Mouse (Mus musculus) myocyte (in vitro differentiated cells): Measurements from ENCODE around the gene Ndel1. TPM values are rescaled to one million over a fixed set of nuclear protein-coding genes. Genes with fewer than 3 reads are reported as not detected.

ENCODE experiments used
- H3K27me3 ChIP-seq: one replicate; pipeline ENCODE4 v1.6.1; 2011; ENCODE audit not compliant: control insufficient read depth, insufficient read depth, insufficient read length
- H3K36me3 ChIP-seq: one replicate; pipeline ENCODE4 v1.6.1; 2011; ENCODE audit not compliant: control insufficient read depth, insufficient read depth
- H3K4me2 ChIP-seq: one replicate; pipeline ENCODE4 v1.6.1; 2011; ENCODE audit warnings: low read depth, control low read depth
- H3K4me3 ChIP-seq: one replicate; pipeline ENCODE4 v1.5.1; 2011; ENCODE audit warnings: mild to moderate bottlenecking, control low read depth, moderate library complexity
- H3K79me2 ChIP-seq: one replicate; pipeline ENCODE4 v1.6.1; 2011; ENCODE audit not compliant: control insufficient read depth, insufficient read depth
- H3ac ChIP-seq: one replicate; pipeline ENCODE4 v1.6.1; 2011; ENCODE audit not compliant: control insufficient read depth, insufficient read length
- CEBPB ChIP-seq: IDR thresholded peaks from 2 replicates; pipeline ENCODE4 v1.6.1; 2011; ENCODE audit warnings: mild to moderate bottlenecking, moderate library complexity; ENCODE audit not compliant: poor library complexity, insufficient read depth, severe bottlenecking
- E2F4 ChIP-seq: IDR thresholded peaks from one replicate; pipeline ENCODE4 v1.6.1; 2011; ENCODE audit warnings: mild to moderate bottlenecking, control low read depth, moderate library complexity; ENCODE audit not compliant: insufficient read depth
- MAX ChIP-seq: IDR thresholded peaks from one replicate; pipeline ENCODE4 v1.6.1; 2011; ENCODE audit warnings: low read depth, mild to moderate bottlenecking, control low read depth
- MYOD1 ChIP-seq, 3 experiments: IDR thresholded peaks; one replicate each; pipeline ENCODE4 v1.6.1; 2011; ENCODE audit warnings: control low read depth in 2 of 3, low read depth in 2 of 3, mild to moderate bottlenecking in 2 of 3, moderate library complexity in 1 of 3; ENCODE audit not compliant: insufficient read length in 2 of 3, control insufficient read depth in 1 of 3
- MYOG ChIP-seq, 3 experiments: IDR thresholded peaks; one replicate each; pipeline ENCODE4 v1.6.1; 2011; ENCODE audit warnings: control low read depth in 2 of 3, low read depth in 2 of 3, mild to moderate bottlenecking in 2 of 3; ENCODE audit not compliant: insufficient read length in 2 of 3, control insufficient read depth in 1 of 3, insufficient read depth in 1 of 3
- POLR2A ChIP-seq: IDR thresholded peaks from one replicate; pipeline ENCODE4 v1.6.1; 2011; ENCODE audit warnings: low read depth, mild to moderate bottlenecking, control low read depth, moderate library complexity; ENCODE audit not compliant: insufficient read length
- POLR2AphosphoS2 ChIP-seq: IDR thresholded peaks from one replicate; pipeline ENCODE4 v1.6.1; 2011; ENCODE audit warnings: low read depth, control low read depth; ENCODE audit not compliant: insufficient read length
- REST ChIP-seq: IDR thresholded peaks from one replicate; pipeline ENCODE4 v1.6.1; 2011; ENCODE audit warnings: mild to moderate bottlenecking, control low read depth, moderate library complexity; ENCODE audit not compliant: insufficient read depth, insufficient read length
- SRF ChIP-seq: IDR thresholded peaks from one replicate; pipeline ENCODE4 v1.6.1; 2011; ENCODE audit warnings: low read depth; ENCODE audit not compliant: control insufficient read depth, insufficient read length
- TCF12 ChIP-seq: IDR thresholded peaks from one replicate; pipeline ENCODE4 v1.6.1; 2011; ENCODE audit warnings: mild to moderate bottlenecking, control low read depth; ENCODE audit not compliant: poor library complexity, insufficient read depth, severe bottlenecking
- TCF3 ChIP-seq: IDR thresholded peaks from one replicate; pipeline ENCODE4 v1.6.1; 2011; ENCODE audit warnings: low read depth, control low read depth; ENCODE audit not compliant: insufficient read length
- USF1 ChIP-seq: IDR thresholded peaks from one replicate; pipeline ENCODE4 v1.6.1; 2011; ENCODE audit warnings: low read depth, mild to moderate bottlenecking, control low read depth, moderate library complexity
- polyA plus RNA-seq: library from polyadenylated mRNA; unstranded; fragments of >200 nt; fragmentation: generic; extraction: Trizol; gene quantifications from one replicate; pipeline ENCODE4 v1.2.1, GENCODE M21; 2012; ENCODE audit warnings: missing spikeins

The Ndel1 gene
- polyA plus RNA-seq, 1 experiment, result 36.7 TPM

DNA sequence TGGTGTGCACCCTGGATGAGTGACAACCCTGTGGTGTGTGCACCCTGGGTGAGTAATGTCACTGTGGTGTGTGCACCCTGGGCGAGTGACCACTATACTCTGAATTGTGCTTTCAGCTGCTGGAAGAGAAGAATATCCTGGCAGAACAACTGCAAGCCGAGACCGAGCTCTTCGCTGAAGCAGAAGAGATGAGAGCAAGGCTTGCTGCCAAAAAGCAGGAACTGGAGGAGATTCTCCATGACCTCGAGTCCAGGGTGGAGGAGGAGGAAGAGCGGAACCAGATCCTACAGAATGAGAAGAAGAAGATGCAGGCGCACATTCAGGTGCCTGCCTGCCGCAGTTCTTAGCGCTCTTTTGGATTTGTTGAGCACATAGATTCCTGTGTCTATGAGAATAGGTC, 84.4 kb downstream of the Ndel1 start:
- Histone ChIP-seq H3K4me3 (no peak overlapping the region), H3K79me2 (no peaks in the 10 kb centered on the region), H3K36me3 (peaks cover 15% of the 10 kb centered on the region), H3ac (no peak overlapping the region), H3K27me3 (no peaks in the 10 kb centered on the region), H3K4me2 (no peak overlapping the region)
- no peak for TF ChIP-seq CEBPB
- TF ChIP-seq MYOD1 (IDR thresholded peaks at IDR 0.05; ENCODE audit: control insufficient read depth in 1 of 3, insufficient read length in 2 of 3, low read depth in 2 of 3), result no peak
- TF ChIP-seq USF1, result no peak
- no peak for TF ChIP-seq POLR2A
- TF ChIP-seq POLR2AphosphoS2, result no peak

DNA sequence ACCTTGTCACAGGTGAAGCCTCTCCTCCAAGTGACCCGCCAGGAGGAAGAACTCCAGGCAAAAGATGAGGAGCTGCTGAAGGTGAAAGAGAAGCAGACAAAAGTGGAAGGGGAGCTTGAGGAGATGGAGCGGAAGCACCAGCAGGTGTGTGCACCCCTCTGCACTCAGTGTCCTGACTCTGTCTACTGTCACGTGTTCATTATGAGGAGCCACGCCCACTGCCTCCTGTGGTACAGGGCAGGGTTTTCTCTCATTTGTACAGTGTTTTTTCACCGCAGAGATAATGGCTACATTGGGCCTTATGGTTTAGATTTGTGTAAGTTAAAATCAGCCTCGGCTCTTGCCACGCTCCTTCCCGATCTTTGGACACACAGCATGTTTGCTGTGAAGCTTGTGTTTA, 85.8 kb downstream of the Ndel1 start:
- no peaks in the 10 kb centered on the region for H3K79me2 ChIP-seq
- H3K27me3 ChIP-seq, result no peaks in the 10 kb centered on the region
- H3ac ChIP-seq, result no peak overlapping the region
- peaks cover 15% of the 10 kb centered on the region for H3K36me3 ChIP-seq
- H3K4me3 ChIP-seq, result no peak overlapping the region
- H3K4me2 ChIP-seq, result no peak overlapping the region
- TF ChIP-seq SRF (no peak), REST (no peak), POLR2AphosphoS2 (no peak), USF1 (no peak), MYOD1 (IDR thresholded peaks at IDR 0.05; ENCODE audit: control insufficient read depth in 1 of 3, insufficient read length in 2 of 3, low read depth in 2 of 3) (no peak)

DNA sequence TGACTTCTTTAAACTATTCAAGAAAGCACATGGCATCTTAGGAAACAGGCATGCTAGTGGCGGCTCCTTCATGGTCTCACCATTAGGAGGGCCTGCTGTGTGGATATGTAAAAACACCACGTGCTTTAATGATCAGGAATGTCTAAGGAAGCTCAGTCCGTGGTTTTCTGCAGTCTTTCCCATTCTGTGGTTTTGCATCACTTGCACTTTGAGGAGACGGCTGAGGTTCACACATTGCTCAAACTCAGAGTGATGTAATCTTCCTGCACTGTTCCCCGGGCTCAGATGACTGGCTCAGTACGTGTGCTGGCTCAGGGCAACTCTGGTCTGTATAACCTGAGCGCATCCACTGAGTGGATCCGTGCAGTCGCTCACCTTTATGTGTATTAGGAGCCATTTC, 89.3 kb downstream of the Ndel1 start:
- H3K4me3 ChIP-seq, result no peak overlapping the region
- no peaks in the 10 kb centered on the region for H3K79me2 ChIP-seq
- H3ac ChIP-seq, result no peak overlapping the region
- no peak overlapping the region for H3K4me2 ChIP-seq
- no peaks in the 10 kb centered on the region for H3K27me3 ChIP-seq
- H3K36me3 ChIP-seq, result peaks cover 13% of the 10 kb centered on the region
- TF ChIP-seq SRF (no peak), REST (no peak), POLR2A (no peak), POLR2AphosphoS2 (no peak), CEBPB (0 out of 2 replicates have a peak, but pooled peaks have one; percentile 28), USF1 (no peak)

DNA sequence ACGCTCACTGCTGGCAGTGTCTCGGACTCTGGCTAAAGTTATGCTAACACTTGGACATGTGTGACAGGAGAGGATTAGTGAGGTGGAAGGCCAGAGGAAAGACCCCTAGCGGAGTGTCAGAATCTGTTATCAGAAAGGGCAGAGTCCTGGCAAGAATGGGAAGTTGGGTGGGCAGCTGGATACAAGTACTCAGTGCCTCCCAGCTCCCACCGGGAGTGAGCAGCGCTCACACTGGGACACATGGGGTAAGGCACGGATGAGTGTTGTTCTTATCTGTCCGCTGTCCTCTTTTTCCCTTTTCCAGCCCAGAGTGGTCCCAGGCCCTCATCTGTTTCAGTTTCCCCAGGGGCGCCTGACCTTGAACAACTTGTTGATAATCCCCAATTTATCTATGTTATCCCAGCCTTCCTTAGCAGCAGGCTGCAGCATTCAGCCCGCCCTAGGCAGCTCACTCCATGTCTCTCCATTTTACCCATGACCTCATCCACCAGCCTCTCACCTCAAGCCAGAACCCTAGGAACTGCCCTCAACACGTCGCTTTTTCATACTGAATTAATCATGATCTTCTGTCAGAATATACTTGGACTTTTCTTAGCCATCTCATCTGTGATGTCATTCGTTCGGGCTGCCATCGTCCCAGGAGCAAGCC, 91.1 kb downstream of the Ndel1 start:
- TF ChIP-seq USF1 (no peak), E2F4 (no peak), REST (no peak), POLR2A (no peak), POLR2AphosphoS2 (no peak), MAX (no peak), SRF (no peak), TCF12 (no peak), MYOD1 (IDR thresholded peaks at IDR 0.05; ENCODE audit: control insufficient read depth in 1 of 3, insufficient read length in 2 of 3, low read depth in 2 of 3) (no peak), CEBPB (no peak), MYOG (IDR thresholded peaks at IDR 0.05; ENCODE audit: control insufficient read depth in 1 of 3, insufficient read depth in 1 of 3, insufficient read length in 2 of 3, low read depth in 2 of 3) (no peak), TCF3 (no peak)
- H3K4me3 ChIP-seq, result no peak overlapping the region
- H3K36me3 ChIP-seq, result peaks cover 11% of the 10 kb centered on the region
- H3ac ChIP-seq, result no peak overlapping the region
- H3K4me2 ChIP-seq, result no peak overlapping the region
- H3K79me2 ChIP-seq, result no peaks in the 10 kb centered on the region
- no peaks in the 10 kb centered on the region for H3K27me3 ChIP-seq

DNA sequence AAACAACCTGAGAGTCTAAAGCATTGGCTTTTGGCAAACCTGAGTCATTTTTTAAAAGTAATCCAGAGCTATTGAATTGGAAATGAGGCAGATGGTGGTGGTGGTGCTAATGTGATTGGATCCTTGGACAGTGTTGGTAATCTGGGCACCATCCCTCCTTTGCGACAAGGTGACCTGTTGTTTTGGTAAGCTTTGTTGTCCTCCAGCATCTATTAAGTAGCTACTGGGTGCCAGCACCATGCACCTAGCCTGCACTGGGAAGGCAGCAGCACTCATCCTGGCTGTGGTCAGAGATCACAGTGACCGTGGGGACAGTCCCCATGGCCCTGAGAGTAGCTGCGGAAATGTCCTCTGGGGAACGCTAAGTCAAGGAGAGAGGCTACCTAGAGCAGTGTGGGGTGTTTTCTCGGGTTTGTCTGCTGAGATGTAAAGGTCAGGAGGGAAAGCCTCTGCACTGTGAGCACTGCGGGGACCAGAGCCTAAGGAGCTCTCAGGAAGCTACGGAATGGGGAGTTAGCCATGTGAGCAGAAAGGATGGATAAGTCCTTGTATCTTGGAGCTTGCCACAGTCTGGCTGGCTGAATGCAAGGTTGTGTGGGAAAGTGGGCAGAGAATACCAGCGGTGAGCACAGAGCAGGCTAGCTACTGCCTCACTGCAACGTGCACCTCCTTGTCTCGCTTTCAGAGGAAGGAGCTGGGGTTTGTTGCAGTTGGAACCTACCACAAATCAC, 91.8 kb downstream of the Ndel1 start:
- H3K79me2 ChIP-seq, result no peaks in the 10 kb centered on the region
- no peak overlapping the region for H3K4me2 ChIP-seq
- no peak overlapping the region for H3ac ChIP-seq
- H3K36me3 ChIP-seq, result peaks cover 5% of the 10 kb centered on the region
- no peak overlapping the region for H3K4me3 ChIP-seq
- TF ChIP-seq CEBPB, result no peak
- H3K27me3 ChIP-seq, result no peaks in the 10 kb centered on the region
